Mouse (Mus musculus): ENCODE data around the gene Ssx2ip.

GRCm38 (mm10) chr3:146440422-146440821 lies 36.0 kb downstream of the Ssx2ip start:
- no peak for TF ChIP-seq CTCF (IDR thresholded peaks at IDR 0.05; ENCODE audit: low read depth, low read length)
- no peak for TF ChIP-seq POLR2A (IDR thresholded peaks at IDR 0.05; ENCODE audit: extremely low read depth, insufficient read depth, low read length)
